Mouse (Mus musculus): ENCODE results near the gene Kdm2b. TPM values are rescaled to one million over a fixed set of nuclear protein-coding genes. Genes with fewer than 3 reads are reported as not detected.

Kdm2b gene
- polyA plus RNA-seq, 1 experiment: 10.9 TPM

- DNase-seq: no peak
- no peaks in the 10 kb centered on the region for H3K27me3 ChIP-seq (replicated peaks; ENCODE audit: control insufficient read depth, insufficient read depth, low read length)
- H3K4me1 ChIP-seq (ENCODE audit: control insufficient read depth, insufficient read depth, low read length): no peaks in the 10 kb centered on the region; the same call in 1 of the 2 replicates
- no peak overlapping the region for H3K27ac ChIP-seq (ENCODE audit: insufficient read depth, low read depth, low read length)
- H3K36me3 ChIP-seq (ENCODE audit: control insufficient read depth, insufficient read depth, low read length): no peaks in the 10 kb centered on the region
- no peak overlapping the region for H3K4me3 ChIP-seq (ENCODE audit: insufficient read depth, low read depth, low read length)
- TF ChIP-seq CTCF (conservative IDR thresholded peaks at IDR 0.05; ENCODE audit: insufficient read depth, insufficient read length, low read depth, low read length): no peak
- no peak for TF ChIP-seq POLR2A (IDR thresholded peaks at IDR 0.05; ENCODE audit: low read depth, low read length)
- 88% methylated on average over 9 of the region's 9 CpGs for WGBS
Observed at GRCm38 (mm10) chr5:122972116-122972515, 17.5 kb downstream of the Kdm2b start.

GRCm38 (mm10) chr5:122971438-122971837, 18.2 kb downstream of the Kdm2b start:
- no peak overlapping the region for H3K27ac ChIP-seq (ENCODE audit: insufficient read depth, low read depth, low read length)
- no peaks in the 10 kb centered on the region for H3K27me3 ChIP-seq (replicated peaks; ENCODE audit: control insufficient read depth, insufficient read depth, low read length)
- DNase-seq: no peak
- 93% methylated on average over 4 of the region's 4 CpGs for WGBS
- no peaks in the 10 kb centered on the region for H3K36me3 ChIP-seq (ENCODE audit: control insufficient read depth, insufficient read depth, low read length)
- no peak overlapping the region for H3K4me3 ChIP-seq (ENCODE audit: insufficient read depth, low read depth, low read length)
- TF ChIP-seq CTCF (conservative IDR thresholded peaks at IDR 0.05; ENCODE audit: insufficient read depth, insufficient read length, low read depth, low read length) (no peak), POLR2A (IDR thresholded peaks at IDR 0.05; ENCODE audit: low read depth, low read length) (no peak)
- H3K4me1 ChIP-seq (ENCODE audit: control insufficient read depth, insufficient read depth, low read length): no peaks in the 10 kb centered on the region; the same call in 1 of the 2 replicates

DNA sequence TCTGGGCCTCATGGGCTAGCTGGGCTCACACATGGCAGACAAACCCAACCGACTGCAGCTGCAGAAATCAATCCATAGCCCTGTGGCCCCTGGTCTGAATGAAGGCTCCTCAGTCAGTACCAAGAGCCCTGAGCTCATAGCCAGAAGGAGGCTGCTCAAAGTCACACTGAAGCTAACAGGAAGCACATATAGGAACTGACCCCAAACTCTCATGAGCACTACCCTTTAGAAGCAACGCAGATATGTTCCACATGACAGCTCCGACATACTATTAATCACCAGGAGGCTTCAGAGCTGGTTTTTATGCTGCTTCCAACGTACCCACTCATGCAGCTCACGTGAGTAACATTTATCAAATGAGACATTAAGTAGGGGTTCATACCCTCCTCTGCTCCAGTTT, 19.6 kb downstream of the Kdm2b start:
- DNase-seq: no peak
- TF ChIP-seq CTCF (conservative IDR thresholded peaks at IDR 0.05; ENCODE audit: insufficient read depth, insufficient read length, low read depth, low read length) (no peak), POLR2A (IDR thresholded peaks at IDR 0.05; ENCODE audit: low read depth, low read length) (no peak)
- no peaks in the 10 kb centered on the region; the same call in 1 of the 2 replicates for H3K4me1 ChIP-seq (ENCODE audit: control insufficient read depth, insufficient read depth, low read length)
- H3K4me3 ChIP-seq (ENCODE audit: insufficient read depth, low read depth, low read length): no peak overlapping the region
- H3K27me3 ChIP-seq (replicated peaks; ENCODE audit: control insufficient read depth, insufficient read depth, low read length): no peaks in the 10 kb centered on the region
- no peaks in the 10 kb centered on the region for H3K36me3 ChIP-seq (ENCODE audit: control insufficient read depth, insufficient read depth, low read length)
- H3K27ac ChIP-seq (ENCODE audit: insufficient read depth, low read depth, low read length): no peak overlapping the region
- WGBS: 74% methylated on average over 5 of the region's 5 CpGs

DNA sequence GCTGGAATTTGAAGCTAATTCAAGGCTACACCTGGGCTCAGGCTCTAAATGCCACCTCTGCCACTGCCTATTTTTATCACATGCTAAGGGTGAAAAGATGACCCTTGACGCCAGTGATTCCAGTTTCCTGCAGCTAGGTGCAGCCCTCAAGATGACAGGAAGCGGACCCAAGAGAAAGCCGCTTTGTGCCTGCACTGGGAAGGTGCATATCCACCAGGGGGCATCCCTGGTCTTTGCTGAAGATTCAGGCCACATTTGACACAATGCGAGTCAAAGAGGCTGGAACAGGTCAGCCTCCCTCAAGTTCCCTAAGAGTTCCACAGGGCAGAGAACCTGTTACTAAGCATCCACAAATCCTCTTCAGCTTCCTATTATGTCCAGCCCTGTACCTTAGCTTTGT, 21.3 kb downstream of the Kdm2b start:
- peak; percentile 85 for DNase-seq

GRCm38 (mm10) chr5:122965427-122965826, 24.2 kb downstream of the Kdm2b start:
- 55% methylated on average over 11 of the region's 11 CpGs for WGBS

More for the DNA sequence above, 21.3 kb downstream of the Kdm2b start:
- Histone ChIP-seq H3K36me3 (ENCODE audit: control insufficient read depth, insufficient read depth, low read length) (no peaks in the 10 kb centered on the region), H3K4me1 (ENCODE audit: control insufficient read depth, insufficient read depth, low read length) (peaks cover 6% of the 10 kb centered on the region; the same call in 1 of the 2 replicates), H3K4me3 (ENCODE audit: insufficient read depth, low read depth, low read length) (no peak overlapping the region), H3K27me3 (replicated peaks; ENCODE audit: control insufficient read depth, insufficient read depth, low read length) (no peaks in the 10 kb centered on the region), H3K27ac (ENCODE audit: insufficient read depth, low read depth, low read length) (no peak overlapping the region)
- WGBS: 12% methylated on average over 4 of the region's 4 CpGs
- TF ChIP-seq CTCF (conservative IDR thresholded peaks at IDR 0.05; ENCODE audit: insufficient read depth, insufficient read length, low read depth, low read length) (peak; percentile 95), POLR2A (IDR thresholded peaks at IDR 0.05; ENCODE audit: low read depth, low read length) (no peak)

DNA sequence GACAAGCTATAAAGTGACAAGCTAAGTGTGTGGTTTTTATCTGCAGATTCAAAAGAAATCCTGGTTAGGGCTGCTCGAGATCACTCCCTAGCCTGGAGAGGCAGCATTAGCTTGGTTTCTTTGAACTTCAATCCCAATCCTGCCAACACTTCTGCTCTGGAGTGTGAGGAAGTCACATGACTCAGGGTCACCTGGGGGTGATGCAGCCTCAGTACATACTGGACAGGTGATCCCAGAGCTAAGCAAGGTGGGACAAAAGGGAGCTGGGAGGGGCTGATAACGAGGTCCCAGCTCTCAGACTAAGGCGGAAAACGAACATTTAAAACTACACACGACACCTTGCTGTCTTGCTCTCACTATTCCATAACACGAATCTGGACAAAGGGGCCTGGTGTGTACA, 24.8 kb downstream of the Kdm2b start:
- no peak overlapping the region for H3K4me3 ChIP-seq (ENCODE audit: insufficient read depth, low read depth, low read length)
- peaks cover 6% of the 10 kb centered on the region; the same call in 1 of the 2 replicates for H3K4me1 ChIP-seq (ENCODE audit: control insufficient read depth, insufficient read depth, low read length)
- no peaks in the 10 kb centered on the region for H3K36me3 ChIP-seq (ENCODE audit: control insufficient read depth, insufficient read depth, low read length)
- TF ChIP-seq CTCF (conservative IDR thresholded peaks at IDR 0.05; ENCODE audit: insufficient read depth, insufficient read length, low read depth, low read length) (no peak), POLR2A (IDR thresholded peaks at IDR 0.05; ENCODE audit: low read depth, low read length) (no peak)
- H3K27ac ChIP-seq (ENCODE audit: insufficient read depth, low read depth, low read length): 0 out of 2 replicates have a peak overlapping the region, but pooled peaks have one; percentile 17
- WGBS: 74% methylated on average over 6 of the region's 6 CpGs
- DNase-seq: peak; percentile 51
- H3K27me3 ChIP-seq (replicated peaks; ENCODE audit: control insufficient read depth, insufficient read depth, low read length): no peaks in the 10 kb centered on the region

More at GRCm38 (mm10) chr5:122965427-122965826, 24.2 kb downstream of the Kdm2b start:
- TF ChIP-seq CTCF (conservative IDR thresholded peaks at IDR 0.05; ENCODE audit: insufficient read depth, insufficient read length, low read depth, low read length) (no peak), POLR2A (IDR thresholded peaks at IDR 0.05; ENCODE audit: low read depth, low read length) (no peak)
- Histone ChIP-seq H3K4me3 (ENCODE audit: insufficient read depth, low read depth, low read length) (no peak overlapping the region), H3K27ac (ENCODE audit: insufficient read depth, low read depth, low read length) (no peak overlapping the region), H3K4me1 (ENCODE audit: control insufficient read depth, insufficient read depth, low read length) (peaks cover 6% of the 10 kb centered on the region; the same call in 1 of the 2 replicates), H3K27me3 (replicated peaks; ENCODE audit: control insufficient read depth, insufficient read depth, low read length) (no peaks in the 10 kb centered on the region), H3K36me3 (ENCODE audit: control insufficient read depth, insufficient read depth, low read length) (no peaks in the 10 kb centered on the region)
- peak; percentile 83 for DNase-seq

GRCm38 (mm10) chr5:122961905-122962304, 27.7 kb downstream of the Kdm2b start:
- DNase-seq: peak; percentile 40
- Histone ChIP-seq H3K27ac (ENCODE audit: insufficient read depth, low read depth, low read length) (no peak overlapping the region), H3K4me1 (ENCODE audit: control insufficient read depth, insufficient read depth, low read length) (peaks cover 6% of the 10 kb centered on the region; the same call in 1 of the 2 replicates), H3K4me3 (ENCODE audit: insufficient read depth, low read depth, low read length) (no peak overlapping the region), H3K36me3 (ENCODE audit: control insufficient read depth, insufficient read depth, low read length) (no peaks in the 10 kb centered on the region), H3K27me3 (replicated peaks; ENCODE audit: control insufficient read depth, insufficient read depth, low read length) (no peaks in the 10 kb centered on the region)
- WGBS: 52% methylated on average over 3 of the region's 3 CpGs
- TF ChIP-seq CTCF (conservative IDR thresholded peaks at IDR 0.05; ENCODE audit: insufficient read depth, insufficient read length, low read depth, low read length) (no peak), POLR2A (IDR thresholded peaks at IDR 0.05; ENCODE audit: low read depth, low read length) (no peak)
